Mouse (Mus musculus): ENCODE data around the gene Cradd. TPM values are rescaled to one million over a fixed set of nuclear protein-coding genes. Genes with fewer than 3 reads are reported as not detected.

Gene Cradd
- total RNA-seq (2014; rRNA removed): 8.9 and 10.6 TPM in 2 replicates
- 24.7 and 34.7 TPM in 2 replicates for polyA plus RNA-seq (2012; rRNA removed)

DNA sequence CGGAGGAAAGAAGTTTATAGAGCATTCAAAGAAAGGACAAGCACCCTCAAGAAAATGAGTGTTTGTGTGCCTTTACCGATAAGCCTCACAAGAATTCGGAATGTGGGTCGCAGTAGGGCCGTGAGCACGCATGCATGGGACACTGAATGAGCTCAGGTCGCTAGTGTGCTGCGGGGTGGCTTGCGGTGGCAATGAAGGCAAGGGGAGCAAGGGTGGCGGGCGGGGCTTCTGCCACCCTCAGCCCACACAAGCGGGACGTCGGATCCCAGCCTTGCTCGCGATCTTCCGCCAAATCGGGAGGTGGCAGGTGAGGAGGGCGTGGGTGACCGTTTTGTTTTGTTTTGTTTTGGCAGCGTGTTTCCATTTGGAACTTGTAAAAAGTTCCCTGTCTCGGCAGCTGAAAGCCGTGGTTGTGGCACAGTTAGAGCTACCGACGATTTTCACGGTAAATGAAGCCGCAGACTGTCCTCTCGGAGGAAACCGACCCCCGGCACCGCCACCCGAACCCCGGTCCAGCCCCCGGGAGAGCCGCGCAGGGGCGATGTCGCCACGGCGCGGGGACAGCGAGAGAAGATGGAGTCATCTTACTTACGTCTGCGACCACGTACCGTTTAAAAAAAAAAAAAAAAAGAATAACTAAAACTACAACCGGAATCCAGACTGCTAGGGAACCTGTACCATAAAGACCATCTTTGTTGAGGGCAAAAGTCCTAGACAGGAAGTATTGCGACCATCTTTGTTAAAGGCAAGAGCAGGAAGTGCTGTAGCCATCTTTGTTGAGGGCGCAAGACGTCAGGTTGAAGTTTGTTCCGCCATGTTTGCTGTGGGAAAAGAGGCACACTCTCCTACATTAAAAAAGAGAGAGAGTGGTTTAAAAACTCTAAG lies at the start of gene Cradd:
Gene Cradd (minus strand): TSS at position 741 of the 885 bp plus-strand sequence.
- Histone ChIP-seq H3K9ac (ENCODE audit: low read depth, low read length) (peak within 1 kb of the TSS; percentile 89), H3K27ac (replicated peaks; ENCODE audit: insufficient read depth, low read depth, low read length) (peak within 1 kb of the TSS; percentile 92), H3K4me1 (ENCODE audit: control insufficient read depth, insufficient read depth, low read length) (peaks cover 17% of the 10 kb centered on the region), H3K36me3 (ENCODE audit: control insufficient read depth, insufficient read depth, low read length) (no peaks in the 10 kb centered on the region), H3K4me3 (ENCODE audit: insufficient read depth, low read depth, low read length) (peak within 1 kb of the TSS; percentile 71), H3K79me2 (ENCODE audit: control insufficient read depth, insufficient read depth, low read length) (peaks cover 3% of the 10 kb centered on the region; the same call in 1 of the 2 replicates), H3K27me3 (ENCODE audit: control insufficient read depth, insufficient read depth, low read length) (no peaks in the 10 kb centered on the region)
- TF ChIP-seq POLR2A (IDR thresholded peaks at IDR 0.05; ENCODE audit: extremely low read depth, insufficient read depth, low read length) (peak; percentile 48; the same call in 1 of the 2 replicates), CTCF (IDR thresholded peaks at IDR 0.05; ENCODE audit: low read depth, low read length) (no peak)
- DNase-seq (ENCODE audit: extremely low read depth, low read depth, low spot score): peak; percentile 92
- WGBS: under 1% methylated on average over 51 of the region's 51 CpGs

DNA sequence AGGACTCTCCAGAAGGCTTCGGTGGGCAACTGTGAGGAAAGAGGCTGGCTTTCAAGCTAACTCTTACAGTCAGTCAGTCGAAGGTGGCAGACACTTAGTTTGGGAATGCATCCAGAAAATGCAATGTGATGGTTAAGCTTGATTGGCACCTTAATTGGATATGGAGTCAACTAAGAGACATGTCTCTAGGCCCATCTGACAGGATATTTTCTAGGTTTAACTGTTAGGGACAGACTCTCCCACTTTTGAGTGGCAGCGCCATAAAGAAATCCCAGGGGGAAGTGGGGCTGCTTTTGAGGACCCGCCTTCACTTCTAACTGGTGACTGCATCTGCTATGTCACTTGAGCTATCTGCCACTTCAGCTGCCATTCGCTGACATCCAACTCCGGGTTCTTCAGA lies 49.4 kb upstream of the Cradd start:
- WGBS: 94% methylated on average over 6 of the region's 6 CpGs
- no peak for TF ChIP-seq CTCF (IDR thresholded peaks at IDR 0.05; ENCODE audit: low read depth, low read length)
- no peaks in the 10 kb centered on the region for H3K4me1 ChIP-seq (ENCODE audit: control insufficient read depth, insufficient read depth, low read length)

DNA sequence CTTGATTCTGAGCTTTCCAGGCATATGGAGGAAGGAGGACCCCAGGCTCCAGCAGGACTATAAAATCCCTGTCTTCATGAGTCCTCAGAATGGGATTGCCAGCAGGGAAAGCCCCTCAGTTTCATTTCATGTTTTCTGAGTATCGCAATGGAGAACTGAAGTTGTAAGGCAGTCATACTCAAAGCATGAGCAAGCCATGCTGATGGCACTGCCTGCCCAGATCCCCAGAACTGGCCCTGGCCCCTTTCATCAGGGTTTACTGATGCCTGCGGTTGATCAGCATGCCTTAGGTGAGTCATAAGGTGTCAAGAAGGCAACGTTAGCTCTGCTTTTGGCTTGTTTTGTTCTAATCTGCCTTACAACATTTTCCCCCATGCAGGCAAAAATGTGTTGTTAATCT lies 48.0 kb upstream of the Cradd start:
- Histone ChIP-seq H3K79me2 (ENCODE audit: control insufficient read depth, insufficient read depth, low read length) (no peaks in the 10 kb centered on the region), H3K27me3 (ENCODE audit: control insufficient read depth, insufficient read depth, low read length) (no peaks in the 10 kb centered on the region), H3K4me3 (ENCODE audit: insufficient read depth, low read depth, low read length) (no peak overlapping the region), H3K9ac (ENCODE audit: low read depth, low read length) (no peak overlapping the region), H3K36me3 (ENCODE audit: control insufficient read depth, insufficient read depth, low read length) (no peaks in the 10 kb centered on the region), H3K4me1 (ENCODE audit: control insufficient read depth, insufficient read depth, low read length) (no peaks in the 10 kb centered on the region), H3K27ac (replicated peaks; ENCODE audit: insufficient read depth, low read depth, low read length) (no peak overlapping the region)
- WGBS: 88% methylated on average over 3 of the region's 3 CpGs
- TF ChIP-seq CTCF (IDR thresholded peaks at IDR 0.05; ENCODE audit: low read depth, low read length): no peak
- no peak for TF ChIP-seq POLR2A (IDR thresholded peaks at IDR 0.05; ENCODE audit: extremely low read depth, insufficient read depth, low read length)
- DNase-seq (ENCODE audit: extremely low read depth, low read depth, low spot score): no peak

More for the DNA sequence above, 49.4 kb upstream of the Cradd start:
- no peaks in the 10 kb centered on the region for H3K79me2 ChIP-seq (ENCODE audit: control insufficient read depth, insufficient read depth, low read length)
- no peak for DNase-seq (ENCODE audit: extremely low read depth, low read depth, low spot score)
- H3K27ac ChIP-seq (replicated peaks; ENCODE audit: insufficient read depth, low read depth, low read length): no peak overlapping the region
- H3K27me3 ChIP-seq (ENCODE audit: control insufficient read depth, insufficient read depth, low read length): no peaks in the 10 kb centered on the region
- no peaks in the 10 kb centered on the region for H3K36me3 ChIP-seq (ENCODE audit: control insufficient read depth, insufficient read depth, low read length)
- H3K4me3 ChIP-seq (ENCODE audit: insufficient read depth, low read depth, low read length): no peak overlapping the region
- no peak overlapping the region for H3K9ac ChIP-seq (ENCODE audit: low read depth, low read length)

DNA sequence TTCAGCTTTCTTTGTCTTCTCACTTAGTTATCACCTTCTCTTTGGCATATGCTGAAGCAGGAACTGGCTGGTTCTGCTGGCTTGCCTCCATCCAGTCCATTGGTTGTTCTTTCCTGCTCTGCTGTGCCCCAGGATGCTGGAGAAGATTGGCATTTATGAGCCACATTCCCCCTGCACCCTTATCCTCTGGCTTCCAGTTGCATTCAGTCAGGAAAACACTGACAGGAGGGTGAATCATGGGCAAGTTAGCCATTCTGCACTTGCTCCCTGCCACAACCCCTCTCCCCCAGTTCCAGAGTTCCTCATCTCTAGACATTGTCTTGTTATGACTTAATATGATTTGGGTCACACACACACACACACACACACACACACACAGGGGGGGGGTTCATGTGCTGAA lies 45.3 kb upstream of the Cradd start:
- Histone ChIP-seq H3K9ac (ENCODE audit: low read depth, low read length) (no peak overlapping the region), H3K4me1 (ENCODE audit: control insufficient read depth, insufficient read depth, low read length) (no peaks in the 10 kb centered on the region), H3K79me2 (ENCODE audit: control insufficient read depth, insufficient read depth, low read length) (no peaks in the 10 kb centered on the region), H3K27ac (replicated peaks; ENCODE audit: insufficient read depth, low read depth, low read length) (no peak overlapping the region), H3K36me3 (ENCODE audit: control insufficient read depth, insufficient read depth, low read length) (no peaks in the 10 kb centered on the region), H3K27me3 (ENCODE audit: control insufficient read depth, insufficient read depth, low read length) (no peaks in the 10 kb centered on the region), H3K4me3 (ENCODE audit: insufficient read depth, low read depth, low read length) (no peak overlapping the region)
- DNase-seq (ENCODE audit: extremely low read depth, low read depth, low spot score): no peak
- no peak for TF ChIP-seq CTCF (IDR thresholded peaks at IDR 0.05; ENCODE audit: low read depth, low read length)

DNA sequence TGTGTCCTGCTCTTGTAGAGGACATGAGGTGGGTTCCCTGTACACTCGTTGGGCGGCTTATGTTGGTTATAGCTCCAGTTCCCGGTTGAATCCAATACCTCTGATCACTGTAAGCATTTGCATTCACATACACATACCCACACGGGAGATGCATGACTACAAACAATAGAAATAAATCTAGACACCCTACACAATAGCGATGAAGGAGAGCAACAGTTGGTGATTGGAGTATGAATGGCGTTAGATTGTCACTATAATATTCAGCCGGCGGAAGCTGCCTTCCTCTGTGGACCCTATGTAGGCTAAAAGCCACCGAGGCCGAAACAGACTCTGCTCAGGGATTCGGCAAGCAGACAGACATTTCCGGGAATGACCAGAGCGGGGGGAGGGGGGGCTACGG lies 44.2 kb upstream of the Cradd start:
- no peaks in the 10 kb centered on the region for H3K36me3 ChIP-seq (ENCODE audit: control insufficient read depth, insufficient read depth, low read length)
- H3K27me3 ChIP-seq (ENCODE audit: control insufficient read depth, insufficient read depth, low read length): no peaks in the 10 kb centered on the region
- WGBS: 88% methylated on average over 14 of the region's 14 CpGs
- DNase-seq (ENCODE audit: extremely low read depth, low read depth, low spot score): no peak
- H3K4me1 ChIP-seq (ENCODE audit: control insufficient read depth, insufficient read depth, low read length): no peaks in the 10 kb centered on the region
- no peak for TF ChIP-seq CTCF (IDR thresholded peaks at IDR 0.05; ENCODE audit: low read depth, low read length)
- no peak for TF ChIP-seq POLR2A (IDR thresholded peaks at IDR 0.05; ENCODE audit: extremely low read depth, insufficient read depth, low read length)
- no peak overlapping the region for H3K9ac ChIP-seq (ENCODE audit: low read depth, low read length)
- no peak overlapping the region for H3K4me3 ChIP-seq (ENCODE audit: insufficient read depth, low read depth, low read length)
- H3K27ac ChIP-seq (replicated peaks; ENCODE audit: insufficient read depth, low read depth, low read length): no peak overlapping the region
- H3K79me2 ChIP-seq (ENCODE audit: control insufficient read depth, insufficient read depth, low read length): no peaks in the 10 kb centered on the region

DNA sequence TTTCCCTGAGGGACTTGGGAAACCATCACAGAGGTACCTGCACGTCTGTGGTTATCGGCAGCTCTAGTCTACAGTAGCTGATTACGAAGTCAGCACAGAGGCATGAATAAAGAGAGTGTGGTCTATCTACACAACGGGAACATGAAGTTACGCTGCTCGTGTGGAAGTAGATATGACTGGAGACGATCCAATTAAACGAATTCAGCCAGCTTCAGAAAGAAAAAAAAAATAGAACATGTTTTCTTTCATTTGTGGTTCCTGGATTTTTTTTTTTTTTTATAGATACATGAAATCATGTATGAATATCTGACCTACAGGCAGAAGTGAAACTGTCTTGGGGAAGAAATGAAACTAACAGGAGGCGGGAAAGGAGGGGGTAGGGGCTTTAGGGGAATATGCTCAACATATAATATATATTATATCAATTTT lies 43.7 kb upstream of the Cradd start:
- TF ChIP-seq CTCF (IDR thresholded peaks at IDR 0.05; ENCODE audit: low read depth, low read length) (no peak), POLR2A (IDR thresholded peaks at IDR 0.05; ENCODE audit: extremely low read depth, insufficient read depth, low read length) (no peak)
- H3K36me3 ChIP-seq (ENCODE audit: control insufficient read depth, insufficient read depth, low read length): no peaks in the 10 kb centered on the region
- H3K4me1 ChIP-seq (ENCODE audit: control insufficient read depth, insufficient read depth, low read length): no peaks in the 10 kb centered on the region
- 84% methylated on average over 9 of the region's 9 CpGs for WGBS
- H3K4me3 ChIP-seq (ENCODE audit: insufficient read depth, low read depth, low read length): no peak overlapping the region
- H3K27me3 ChIP-seq (ENCODE audit: control insufficient read depth, insufficient read depth, low read length): no peaks in the 10 kb centered on the region
- no peaks in the 10 kb centered on the region for H3K79me2 ChIP-seq (ENCODE audit: control insufficient read depth, insufficient read depth, low read length)
- no peak for DNase-seq (ENCODE audit: extremely low read depth, low read depth, low spot score)
- H3K27ac ChIP-seq (replicated peaks; ENCODE audit: insufficient read depth, low read depth, low read length): no peak overlapping the region
- no peak overlapping the region for H3K9ac ChIP-seq (ENCODE audit: low read depth, low read length)

All from liver, adult 2 months (tissue).